Mouse (Mus musculus): Measurements from ENCODE around the gene Baiap2. TPM values are rescaled to one million over a fixed set of nuclear protein-coding genes. Genes with fewer than 3 reads are reported as not detected.
A peak's percentile ranks its signal among the peaks of the same experiment; 100 is the strongest.

Baiap2 gene
- total RNA-seq, 2 experiments from 2014 or later = 220 to 272 TPM

DNA sequence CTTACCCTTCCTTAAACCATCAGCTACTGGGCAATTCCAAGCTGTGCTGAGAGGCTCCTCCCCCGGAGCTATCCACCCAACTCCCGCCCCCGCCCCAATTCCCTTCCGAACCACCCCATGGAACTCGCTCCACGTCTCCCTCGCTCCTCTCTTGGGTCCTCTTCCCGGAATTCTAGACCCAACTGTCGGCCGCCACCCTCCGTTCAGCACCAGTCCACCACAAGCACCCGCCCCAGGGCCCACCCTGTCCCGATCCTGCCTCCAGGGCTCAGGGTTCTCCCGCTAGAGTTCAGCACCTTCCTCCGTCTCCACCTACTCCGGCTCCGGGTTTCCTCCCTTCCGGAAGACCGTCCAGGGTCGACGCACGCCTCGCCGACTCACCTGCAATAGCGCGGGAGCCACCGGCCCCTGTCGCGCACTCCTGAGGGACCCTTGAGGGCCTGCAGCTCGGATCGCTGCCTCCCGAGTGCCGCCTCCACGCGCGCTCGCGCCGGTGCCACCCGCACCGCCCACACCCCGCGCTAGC lies 299 bp upstream of the Baiap2 start:
- DNase-seq (ENCODE audit: low spot score in 2 of 2) = no peak

GRCm38 (mm10) chr11:119943428-119943988 lies 945 bp downstream of the Baiap2 start:
- DNase-seq (ENCODE audit: low spot score in 2 of 2) = peak; percentile 50 to 59

- no peak for DNase-seq (ENCODE audit: low spot score in 2 of 2)
These were observed 2.8 kb downstream of the Baiap2 start for GRCm38 (mm10) chr11:119945343-119945742.

- DNase-seq (ENCODE audit: low spot score in 2 of 2) = no peak
These were observed 4.9 kb downstream of the Baiap2 start for GRCm38 (mm10) chr11:119947426-119947825.

DNA sequence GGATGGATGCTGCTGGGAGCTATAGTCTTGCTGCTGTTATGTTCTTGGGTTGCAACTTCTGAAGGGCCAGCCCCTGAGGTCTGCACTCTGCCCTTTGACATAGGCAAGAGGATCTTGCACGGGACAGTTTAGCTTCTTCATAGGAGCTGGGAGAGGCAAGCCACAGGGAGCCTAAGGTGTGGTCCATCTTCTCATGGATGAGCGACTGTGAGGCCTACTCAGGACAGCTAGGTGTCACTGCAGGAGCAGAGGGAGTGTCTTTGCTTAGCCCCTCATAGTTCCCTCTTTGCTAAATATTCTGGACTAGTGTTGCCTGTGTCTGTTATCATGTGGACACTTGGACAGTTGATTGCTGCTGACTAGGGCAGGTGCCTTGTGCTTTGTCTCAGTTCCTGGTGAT lies 5.3 kb downstream of the Baiap2 start:
- no peak for DNase-seq (ENCODE audit: low spot score in 2 of 2)

- DNase-seq (ENCODE audit: low spot score in 2 of 2) = no peak
These were observed 5.7 kb downstream of the Baiap2 start for GRCm38 (mm10) chr11:119948305-119948704.

GRCm38 (mm10) chr11:119948803-119949202 lies 6.2 kb downstream of the Baiap2 start:
- no peak for DNase-seq (ENCODE audit: low spot score in 2 of 2)

GRCm38 (mm10) chr11:119950535-119950934 lies 8.0 kb downstream of the Baiap2 start:
- no peak for DNase-seq (ENCODE audit: low spot score in 2 of 2)

- no peak for DNase-seq (ENCODE audit: low spot score in 2 of 2)
These were observed 8.8 kb downstream of the Baiap2 start for GRCm38 (mm10) chr11:119951326-119951725.

DNA sequence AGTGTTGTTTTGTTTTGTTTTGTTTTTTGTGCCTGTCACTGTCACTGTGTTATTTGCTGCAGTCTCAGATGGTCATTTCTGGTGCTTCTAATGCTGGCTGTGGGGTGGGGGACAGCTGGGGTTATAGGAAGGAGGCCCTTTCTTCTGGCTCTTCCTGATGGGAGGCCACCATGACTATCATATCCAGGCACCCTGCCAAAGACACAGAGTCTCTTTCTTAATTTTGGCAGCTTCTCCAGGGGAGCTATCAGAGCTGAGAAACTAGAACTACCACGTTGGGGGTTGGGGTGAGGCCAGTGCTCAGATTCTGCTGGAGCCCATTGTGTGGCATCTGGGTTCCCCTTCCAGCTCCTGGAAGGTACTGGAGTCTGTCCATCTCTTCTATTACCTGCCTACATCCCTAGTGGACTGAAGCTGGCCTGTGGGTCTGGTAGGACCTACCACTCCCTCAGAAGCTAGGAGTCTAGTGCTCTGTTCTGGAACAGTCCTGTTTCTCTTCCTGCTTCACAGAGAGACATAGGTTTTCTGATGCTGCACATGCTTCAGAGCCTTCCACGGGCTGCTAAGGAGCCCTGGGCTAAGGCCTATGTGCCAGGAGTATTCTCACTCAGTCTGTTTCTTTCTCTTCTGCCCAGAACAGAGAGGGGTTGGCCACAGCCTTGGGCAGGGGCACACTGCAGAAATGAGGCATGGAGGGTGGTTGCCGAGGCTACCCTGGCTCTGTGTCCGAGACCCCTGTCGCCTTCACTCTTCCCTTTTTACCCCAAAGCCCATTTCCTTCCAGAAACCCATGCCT lies 10.1 kb downstream of the Baiap2 start:
- DNase-seq (ENCODE audit: low spot score in 2 of 2) = no peak

DNA sequence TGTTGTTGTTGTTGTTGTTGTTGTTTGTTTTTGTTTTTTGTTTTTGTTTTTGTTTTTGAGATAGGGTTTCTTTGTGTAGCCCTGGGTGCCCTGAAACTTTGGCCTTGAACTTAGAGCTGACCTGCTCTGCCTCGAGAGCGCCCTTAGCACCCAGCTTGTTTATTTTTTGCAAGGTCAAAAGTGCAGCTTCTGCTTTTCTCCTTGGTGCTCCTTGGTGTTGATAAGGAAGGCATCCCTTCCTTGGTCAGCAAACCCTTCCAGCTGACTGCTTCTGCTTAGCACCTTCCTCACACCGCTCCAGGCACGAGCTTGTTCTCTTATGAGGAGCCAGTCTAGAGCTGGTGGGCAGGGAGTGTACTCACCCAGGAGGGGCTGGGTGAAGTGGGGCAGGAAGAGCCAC lies 11.7 kb downstream of the Baiap2 start:
- DNase-seq (ENCODE audit: low spot score in 2 of 2) = no peak

DNA sequence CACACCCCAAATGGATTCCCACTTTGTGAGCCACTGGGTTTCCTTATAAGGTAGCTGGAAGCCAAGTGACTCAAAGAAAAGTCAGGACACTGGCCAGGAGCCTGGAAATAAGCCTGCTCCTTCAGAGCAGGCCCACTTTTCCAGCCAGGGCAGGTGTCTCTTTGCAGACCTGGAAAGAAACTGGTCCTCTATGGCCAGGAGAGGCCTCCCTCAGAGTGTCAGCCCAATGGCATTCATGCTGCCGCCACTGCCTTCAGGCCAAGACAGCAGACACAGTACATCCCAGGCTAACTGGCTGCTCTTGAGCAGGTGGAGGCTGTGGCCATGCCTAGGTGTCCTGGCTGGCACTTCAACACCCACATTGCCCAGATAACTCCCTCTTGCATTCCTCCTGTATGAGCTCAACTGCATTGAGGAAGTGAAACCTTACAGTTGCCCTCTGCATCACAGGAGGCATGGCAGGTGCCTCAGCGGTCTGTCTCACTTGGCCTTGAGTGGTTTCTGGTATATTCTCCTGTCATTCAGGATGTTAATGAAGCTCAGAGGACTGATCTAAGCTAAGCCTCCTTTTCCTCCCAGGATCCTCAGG lies 12.3 kb downstream of the Baiap2 start:
- DNase-seq (ENCODE audit: low spot score in 2 of 2) = no peak

- DNase-seq (ENCODE audit: low spot score in 2 of 2) = no peak
These were observed 12.9 kb downstream of the Baiap2 start for GRCm38 (mm10) chr11:119955432-119955831.

DNA sequence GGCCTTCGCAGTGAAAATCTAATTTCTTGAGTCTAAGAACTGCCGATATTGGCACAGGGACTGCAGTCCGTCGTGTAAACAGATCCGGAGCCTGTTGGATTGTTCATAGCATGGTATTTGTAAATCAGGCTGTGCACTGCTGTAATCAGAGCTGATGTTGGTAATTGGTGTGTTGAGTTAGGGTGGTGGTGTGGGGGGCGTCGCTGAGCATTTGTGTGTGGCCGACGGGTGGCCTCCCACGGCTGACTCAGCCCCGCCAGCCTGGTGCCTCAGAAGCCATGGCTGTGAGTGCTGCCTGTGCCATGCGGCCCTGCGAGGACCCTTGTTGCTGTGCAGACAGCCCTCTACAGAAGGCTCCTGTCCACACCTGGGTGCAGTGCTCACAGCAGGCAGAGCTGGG lies 14.0 kb downstream of the Baiap2 start:
- no peak for DNase-seq (ENCODE audit: low spot score in 2 of 2)

- no peak for DNase-seq (ENCODE audit: low spot score in 2 of 2)
These were observed 16.3 kb downstream of the Baiap2 start for GRCm38 (mm10) chr11:119958856-119959255.

GRCm38 (mm10) chr11:119959714-119960113 lies 17.2 kb downstream of the Baiap2 start:
- DNase-seq (ENCODE audit: low spot score in 2 of 2) = no peak

DNA sequence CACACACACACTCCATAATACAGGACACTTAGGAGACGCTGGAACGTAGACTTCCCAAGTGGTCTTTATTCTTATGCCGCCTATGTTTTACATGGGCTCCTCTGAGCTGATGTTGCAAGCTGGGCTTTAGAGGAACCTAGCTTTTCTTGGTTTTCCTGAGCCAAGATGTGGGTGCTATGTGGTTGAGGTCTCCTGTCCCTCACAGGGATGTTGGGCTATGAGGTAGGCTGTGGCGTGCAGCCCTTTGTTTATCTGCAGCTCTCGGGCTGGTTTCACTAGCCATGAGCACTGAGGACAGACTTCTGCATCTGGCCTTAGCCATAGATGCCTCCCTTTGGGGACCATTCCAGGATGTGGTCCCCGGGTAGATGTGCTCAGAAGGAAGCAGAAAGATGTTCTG lies 18.1 kb downstream of the Baiap2 start:
- DNase-seq (ENCODE audit: low spot score in 2 of 2) = no peak

- no peak for DNase-seq (ENCODE audit: low spot score in 2 of 2)
These were observed 18.9 kb downstream of the Baiap2 start for GRCm38 (mm10) chr11:119961511-119961910.

DNA sequence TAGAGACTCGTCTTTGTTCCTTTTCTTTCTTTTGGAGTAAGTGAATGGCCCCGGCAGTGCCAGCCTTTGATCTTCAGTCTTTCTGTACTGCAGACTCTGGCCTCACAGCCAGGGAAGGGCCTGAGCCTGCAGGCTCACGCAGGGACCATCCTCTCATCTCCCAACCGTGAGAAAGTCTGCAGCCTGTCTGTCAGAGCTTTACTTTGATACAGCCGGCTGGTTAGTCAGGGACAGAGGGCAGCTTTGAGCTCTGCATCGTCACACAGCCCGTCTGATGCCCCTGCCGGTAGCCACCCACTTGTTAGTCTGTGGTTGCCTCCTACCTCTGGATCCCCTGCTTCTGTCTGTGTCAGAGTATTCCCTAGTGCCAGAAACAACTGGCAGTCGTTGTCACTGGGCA lies 22.5 kb downstream of the Baiap2 start:
- DNase-seq (ENCODE audit: low spot score in 2 of 2) = no peak

- no peak for DNase-seq (ENCODE audit: low spot score in 2 of 2)
These were observed 23.7 kb downstream of the Baiap2 start for GRCm38 (mm10) chr11:119966294-119966693.

- DNase-seq (ENCODE audit: low spot score in 2 of 2) = no peak
These were observed 24.8 kb downstream of the Baiap2 start for GRCm38 (mm10) chr11:119967401-119967800.

DNA sequence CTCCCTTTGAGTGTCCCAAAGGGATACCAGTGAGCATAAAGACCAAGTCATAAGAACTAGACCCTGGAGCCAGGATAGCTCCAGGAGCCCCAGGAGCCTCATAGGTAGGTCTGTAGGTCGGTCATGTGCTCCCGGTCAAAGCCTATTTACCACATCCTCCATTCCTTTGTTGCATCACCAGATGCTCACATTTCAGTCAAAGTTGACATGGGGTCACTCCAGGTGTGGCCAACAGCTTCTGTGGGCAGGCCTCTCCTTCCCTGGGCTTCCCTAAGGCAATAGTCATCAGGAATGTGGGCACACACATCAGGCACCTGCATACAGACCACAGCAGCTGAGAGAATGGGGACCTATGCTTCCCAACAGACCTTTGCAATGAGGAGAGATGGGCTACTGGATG lies 25.3 kb downstream of the Baiap2 start:
- no peak for DNase-seq (ENCODE audit: low spot score in 2 of 2)

Data from left cerebral cortex, adult 18-20 months (tissue).